In the genomic region with DNA sequence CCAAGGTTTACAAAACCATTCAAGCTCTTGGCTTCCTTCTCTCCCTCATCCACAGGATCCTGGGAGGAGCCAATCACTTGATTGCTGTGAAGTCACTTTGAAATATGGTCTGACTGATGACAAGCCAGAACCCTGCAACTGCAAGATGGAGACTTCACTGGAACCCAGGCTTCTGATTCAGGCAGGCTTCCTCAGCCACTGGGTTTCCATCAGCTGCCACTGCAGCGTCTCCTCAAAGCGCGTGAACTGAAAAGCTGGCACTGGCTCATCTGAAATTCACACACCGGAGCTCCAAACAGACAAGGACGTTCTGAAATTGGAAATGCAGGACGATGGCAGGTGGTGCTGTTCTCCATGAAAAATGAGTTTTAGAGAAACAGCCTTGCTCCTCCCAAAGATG, we compare ENCODE assay signal across 15 mouse cellular contexts.
DNase-seq lines count a peak whose midpoint lies in the region; ATAC-seq lines count a peak whose summit lies in the region.
"Had no signal": no experiment of that assay in that cellular context is flagged by ENCODE, and none has a peak within 500 bp of the region (broad histone marks: within the 10 kb centered on the region; RNA-seq: fewer than 3 reads in every experiment).

No protein-coding gene starts in this region.

- no peak overlapping the region for H3K9ac ChIP-seq in hindbrain, embryonic 15.5 days
- no peak overlapping the region for H3K9ac ChIP-seq in hindbrain, embryonic 14.5 days
- H3K9ac ChIP-seq: embryonic facial prominence, embryonic 15.5 days; midbrain, embryonic 13.5 days; neural tube, embryonic 13.5 days had no signal

- H3K4me2 ChIP-seq in hindbrain, embryonic 15.5 days: no peak overlapping the region
- no peak overlapping the region for H3K4me2 ChIP-seq in hindbrain, embryonic 14.5 days (replicated peaks)
- H3K4me2 ChIP-seq: embryonic facial prominence, embryonic 15.5 days; heart, embryonic 11.5 days; liver, embryonic 11.5 days; midbrain, embryonic 13.5 days; neural tube, embryonic 13.5 days had no signal

- H3K4me3 ChIP-seq in hindbrain, embryonic 15.5 days: no peak overlapping the region
- H3K4me3 ChIP-seq in hindbrain, embryonic 14.5 days (replicated peaks; ENCODE audit: low read length): no peak overlapping the region
- H3K4me3 ChIP-seq: embryonic facial prominence, embryonic 15.5 days; midbrain, embryonic 13.5 days; neural tube, embryonic 13.5 days had no signal

- intact Hi-C loops in left cerebral cortex, postnatal 25 days (cut with DNase I): no loop called here

- ATAC-seq in hindbrain, embryonic 15.5 days (ENCODE audit: low FRiP score, low read depth): peak; percentile 38; the same call in 1 of the 2 replicates
- ATAC-seq in hindbrain, embryonic 14.5 days (ENCODE audit: low FRiP score): no peak
- no peak for ATAC-seq in granulocyte monocyte progenitor cell, adult 5-6 weeks (replicated peaks; ENCODE audit: poor library complexity, severe bottlenecking)
- ATAC-seq: midbrain, embryonic 13.5 days had no signal

- 65% methylated on average over 6 of the region's 6 CpGs for WGBS in hindbrain, embryonic 15.5 days
- WGBS in hindbrain, embryonic 14.5 days: 72% methylated on average over 6 of the region's 6 CpGs

- DNase-seq in hindbrain, embryonic 14.5 days (ENCODE audit: low spot score): no peak
- peak; percentile 30 for DNase-seq in cerebellum, adult 11-12 months
- peak; percentile 24 for DNase-seq in cerebellum, adult 9-11 months
- DNase-seq in left cerebral cortex, postnatal 25 days (ENCODE audit: low spot score in 2 of 2): peak; percentile 26 to 54
- no peak for DNase-seq in thymus, postnatal 25 days
- no peak for DNase-seq in urinary bladder, postnatal 10 days (ENCODE audit: low spot score)
- DNase-seq: adrenal gland, adult 2 months; lung, postnatal 10 days had no signal

- no peaks in the 10 kb centered on the region for H3K9me3 ChIP-seq in hindbrain, embryonic 15.5 days
- H3K9me3 ChIP-seq in hindbrain, embryonic 14.5 days (ENCODE audit: control insufficient read depth, low read length): no peaks in the 10 kb centered on the region
- H3K9me3 ChIP-seq: embryonic facial prominence, embryonic 15.5 days; midbrain, embryonic 13.5 days; neural tube, embryonic 13.5 days had no signal

- no peaks in the 10 kb centered on the region for H3K4me1 ChIP-seq in hindbrain, embryonic 15.5 days (replicated peaks)
- H3K4me1 ChIP-seq in hindbrain, embryonic 14.5 days (replicated peaks; ENCODE audit: control insufficient read depth, insufficient read depth, low read length): no peaks in the 10 kb centered on the region; the same call in 1 of the 2 replicates
- H3K4me1 ChIP-seq: embryonic facial prominence, embryonic 15.5 days; midbrain, embryonic 13.5 days; neural tube, embryonic 13.5 days had no signal

- H3K27me3 ChIP-seq in hindbrain, embryonic 15.5 days: no peaks in the 10 kb centered on the region
- no peaks in the 10 kb centered on the region for H3K27me3 ChIP-seq in hindbrain, embryonic 14.5 days (ENCODE audit: control insufficient read depth, insufficient read depth, low read length)
- H3K27me3 ChIP-seq: embryonic facial prominence, embryonic 15.5 days; midbrain, embryonic 13.5 days; neural tube, embryonic 13.5 days had no signal

- H3K27ac ChIP-seq in hindbrain, embryonic 15.5 days (replicated peaks): peak overlapping the region; percentile 18; the same call in 1 of the 2 replicates
- H3K27ac ChIP-seq in hindbrain, embryonic 14.5 days: no peak overlapping the region
- H3K27ac ChIP-seq: embryonic facial prominence, embryonic 15.5 days; midbrain, embryonic 13.5 days; neural tube, embryonic 13.5 days had no signal

- no peaks in the 10 kb centered on the region for H3K36me3 ChIP-seq in hindbrain, embryonic 15.5 days
- H3K36me3 ChIP-seq in hindbrain, embryonic 14.5 days (replicated peaks; ENCODE audit: control insufficient read depth, insufficient read depth): no peaks in the 10 kb centered on the region
- H3K36me3 ChIP-seq: embryonic facial prominence, embryonic 15.5 days; midbrain, embryonic 13.5 days; neural tube, embryonic 13.5 days had no signal

Comparison
In these comparisons a context has a peak if more than half of its experiments do, and no peak if none do; other contexts are left out.
1. DNase-seq: peak in cerebellum, adult 11-12 months (single experiment), cerebellum, adult 9-11 months (single experiment) and left cerebral cortex, postnatal 25 days (2 of 2); none in hindbrain, embryonic 14.5 days (single experiment), thymus, postnatal 25 days (single experiment) and urinary bladder, postnatal 10 days (single experiment).